Mouse (Mus musculus) left cerebral cortex, postnatal 14 days (tissue): ENCODE measurements around the gene Prss22. TPM values are rescaled to one million over a fixed set of nuclear protein-coding genes. Genes with fewer than 3 reads are reported as not detected.
A peak's percentile ranks its signal among the peaks of the same experiment; 100 is the strongest.

Experiments
- DNase-seq, 2 experiments: peaks; one replicate each; pipeline ENCODE4 v3.0.0; 2021 to 2022; ENCODE audit warnings: low spot score in 2 of 2, mixed read lengths in 1 of 2
- intact Hi-C: fragments of 180-260 bp; cut with DNase I; formaldehyde crosslinking; loops from one replicate; pipeline ENCODE4 v1.15.1; 2025
- long read RNA-seq, 2 experiments: library from polyadenylated mRNA; stranded (forward); transcript quantifications; one replicate each; pipeline ENCODE4 v2.0.0; 2021
- total RNA-seq, 2 experiments: library from RNA; stranded (reverse); gene quantifications; 2 replicates each; pipeline ENCODE4 v1.2.3; 2021

Gene Prss22
- total RNA-seq: 1 to 10 TPM; 1.8 to 2.2 TPM
- long read RNA-seq, experiment 1, partial matches to known transcripts: 4 of 6 reads
- long read RNA-seq, experiment 1, other reads (novel, unspliced or antisense): 2 of 6 reads
- long read RNA-seq, experiment 2, partial matches to known transcripts: 2 of 3 reads
- long read RNA-seq, experiment 2, other reads (novel, unspliced or antisense): 1 of 3 reads

DNA sequence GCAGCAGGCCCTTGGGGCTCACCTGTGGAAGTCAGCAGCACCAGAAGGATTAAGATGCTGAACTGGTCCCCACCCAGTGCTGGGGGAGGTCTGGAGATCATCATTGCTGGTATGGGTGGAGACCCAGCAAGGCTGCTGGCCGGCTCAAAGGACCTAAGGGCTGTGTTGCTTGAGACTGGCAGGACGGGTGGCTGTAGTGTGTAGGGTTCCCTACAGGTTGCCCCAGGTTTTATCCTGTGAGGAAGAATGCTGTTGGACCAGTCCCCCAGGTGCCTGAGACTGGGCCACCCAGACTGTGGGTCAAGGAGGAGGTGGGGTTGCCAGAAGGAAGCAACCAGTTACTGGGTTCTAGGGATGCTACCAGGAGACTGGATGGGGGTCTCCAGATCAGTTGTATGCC is at the start of gene Prss22:
Prss22 (minus strand) TSS at position 200 of the 400 bp plus-strand sequence.
- no peak for DNase-seq
- intact Hi-C loops: no loop called here

GRCm38 (mm10) chr17:24046026-24046425 is 48.1 kb upstream of the Prss22 start:
- DNase-seq: no peak
- intact Hi-C loops: no loop called here

GRCm38 (mm10) chr17:24045608-24046007 is 47.7 kb upstream of the Prss22 start:
- intact Hi-C loops: no loop called here
- no peak for DNase-seq

DNA sequence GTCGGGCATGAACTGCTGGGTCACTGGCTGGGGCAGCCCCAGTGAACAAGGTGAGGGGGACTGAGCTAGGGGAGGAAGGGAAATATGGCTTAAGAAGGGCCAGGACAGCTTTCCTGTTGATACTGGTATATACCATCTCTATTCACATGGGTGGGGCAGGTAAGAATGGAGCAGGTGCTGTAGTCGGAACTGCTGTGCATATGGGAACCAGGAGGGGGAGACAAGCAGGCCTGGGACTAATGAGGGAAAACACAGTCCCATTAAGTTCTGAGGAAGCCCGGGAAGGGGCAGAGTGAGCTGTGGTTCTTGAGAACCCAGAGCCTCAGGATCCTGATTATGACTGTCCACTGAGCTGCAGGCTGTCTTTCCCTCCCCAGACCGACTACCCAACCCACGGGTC is 46.6 kb upstream of the Prss22 start:
- intact Hi-C loops: no loop called here
- DNase-seq: no peak

- intact Hi-C loops: no loop called here
Measured at GRCm38 (mm10) chr17:24037844-24038243, 39.9 kb upstream of the Prss22 start, which contains the start of gene Prss27. Prss27 (plus strand) TSS chr17:24038144.

GRCm38 (mm10) chr17:24037360-24037759 is 39.5 kb upstream of the Prss22 start:
- intact Hi-C loops: no loop called here
- no peak for DNase-seq

More at GRCm38 (mm10) chr17:24037844-24038243, 39.9 kb upstream of the Prss22 start, which contains the start of gene Prss27:
- DNase-seq: no peak

GRCm38 (mm10) chr17:24036954-24037353 is 39.1 kb upstream of the Prss22 start:
- intact Hi-C loops: no loop called here
- DNase-seq: no peak

- intact Hi-C loops: no loop called here
- no peak for DNase-seq
Measured at GRCm38 (mm10) chr17:24035087-24035486, 37.2 kb upstream of the Prss22 start.

- no peak for DNase-seq
- intact Hi-C loops: no loop called here
Measured at GRCm38 (mm10) chr17:24030551-24030950, 32.7 kb upstream of the Prss22 start.

DNA sequence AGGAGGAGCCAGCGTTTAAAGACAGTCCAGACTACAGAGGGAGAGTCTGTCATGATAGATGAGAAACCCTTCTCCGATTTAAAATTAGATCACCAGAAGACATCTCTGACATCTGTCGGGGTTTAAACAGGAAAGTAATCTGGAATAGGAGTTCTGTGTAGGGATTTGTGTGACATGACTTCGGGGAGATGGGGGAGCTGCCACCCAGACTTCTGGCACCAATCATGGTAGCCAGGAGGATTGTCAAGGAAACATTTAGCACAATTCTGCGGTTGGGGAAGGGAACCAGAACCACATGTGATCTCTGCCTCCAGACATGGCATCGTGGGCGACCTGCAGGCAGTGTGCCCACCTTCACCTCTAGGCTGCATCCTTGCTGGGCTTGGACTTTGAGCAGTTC is 31.6 kb upstream of the Prss22 start:
- intact Hi-C loops: no loop called here
- DNase-seq: peak in 1 of 2 experiments; percentile 43

DNA sequence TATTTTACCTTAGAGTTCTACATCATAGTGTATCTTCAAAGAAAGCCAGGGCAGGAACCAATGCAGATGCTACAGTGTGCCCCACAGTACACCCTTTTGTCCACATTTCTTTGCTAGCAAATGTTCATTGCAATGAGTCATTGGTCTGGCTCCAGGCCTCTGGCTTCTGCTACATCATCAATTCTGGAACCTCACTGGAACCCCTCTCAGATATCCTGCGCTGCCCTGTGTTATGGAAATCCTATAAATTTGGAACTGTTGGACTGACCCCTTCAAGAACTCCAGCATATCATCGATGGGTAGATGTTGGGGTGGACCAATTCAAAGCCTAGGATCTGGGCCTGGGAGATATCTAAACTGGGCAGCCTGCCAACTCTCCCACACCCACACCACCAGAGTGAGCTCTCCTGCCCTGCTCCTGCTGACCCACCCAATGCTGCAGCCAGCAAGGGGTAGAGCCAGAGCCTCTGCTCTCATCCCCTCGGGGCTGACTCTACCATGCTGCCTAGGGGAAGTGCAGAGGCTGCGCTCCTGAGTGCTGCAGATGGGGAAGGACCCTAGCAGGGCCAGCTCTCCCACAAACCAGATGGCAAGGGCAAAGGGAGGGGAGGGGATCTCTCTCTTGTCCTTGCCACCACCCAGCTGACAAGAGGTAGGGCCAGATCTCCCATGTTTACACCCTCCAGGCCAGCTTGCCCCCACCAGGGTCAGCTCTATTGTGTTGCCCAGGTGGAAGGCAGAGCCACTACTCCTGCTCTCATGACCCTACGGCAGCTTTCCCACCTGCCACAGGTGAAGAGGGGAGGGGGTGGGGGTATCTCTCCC is 23.7 kb upstream of the Prss22 start:
- DNase-seq: no peak
- intact Hi-C loops: no loop called here

DNA sequence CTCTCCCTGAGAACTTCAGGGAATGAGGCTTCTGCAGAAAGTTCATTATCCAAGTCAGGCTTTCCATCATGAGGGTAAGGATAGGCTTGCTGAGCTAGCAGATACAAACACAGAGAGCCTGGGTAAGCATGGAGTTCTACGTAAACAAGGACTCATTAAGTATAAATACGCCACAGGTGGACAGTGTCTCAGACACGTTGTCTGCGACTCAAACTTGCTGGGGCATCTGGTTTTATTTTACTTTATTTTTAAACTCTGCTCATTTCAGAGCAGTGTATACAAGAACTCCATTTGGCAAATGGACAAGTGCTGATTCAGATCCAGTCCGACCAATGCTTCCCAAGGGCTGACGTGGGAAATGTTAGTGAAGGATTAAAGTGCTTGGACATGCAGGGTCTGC is 22.8 kb upstream of the Prss22 start:
- intact Hi-C loops: no loop called here

GRCm38 (mm10) chr17:24015727-24016126 is 17.8 kb upstream of the Prss22 start:
- peak in 1 of 2 experiments; percentile 31 for DNase-seq
- intact Hi-C loops: no loop called here

More for the DNA sequence above, 22.8 kb upstream of the Prss22 start:
- DNase-seq: no peak

GRCm38 (mm10) chr17:24014433-24014965 is 16.6 kb upstream of the Prss22 start:
- intact Hi-C loops: no loop called here
- DNase-seq: no peak

DNA sequence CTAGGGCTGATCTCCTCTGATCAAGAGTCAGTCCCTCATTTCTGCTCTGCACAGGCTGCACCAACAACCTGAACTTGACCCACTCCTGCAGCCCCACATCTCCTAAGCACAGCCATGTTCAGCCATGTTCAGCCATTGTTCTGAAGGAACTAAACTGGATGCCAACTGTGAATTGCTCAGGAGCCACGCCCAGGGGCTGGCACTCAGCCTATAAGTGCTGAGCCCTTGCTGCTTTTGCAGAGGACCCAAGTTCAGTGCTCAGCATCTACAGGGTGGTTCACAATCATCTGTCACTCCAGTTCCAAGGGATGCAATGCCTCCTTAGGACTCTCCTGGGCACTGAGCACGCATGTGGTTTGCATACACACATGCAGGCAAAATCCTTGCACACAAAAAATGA is 15.0 kb upstream of the Prss22 start:
- DNase-seq: no peak
- intact Hi-C loops: no loop called here

- DNase-seq: peak in 1 of 2 experiments; percentile 19
- intact Hi-C loops: no loop called here
Measured at GRCm38 (mm10) chr17:24009617-24010016, 11.7 kb upstream of the Prss22 start.

GRCm38 (mm10) chr17:24008105-24008504 is 10.2 kb upstream of the Prss22 start:
- intact Hi-C loops: no loop called here
- DNase-seq: no peak

- no peak for DNase-seq
- intact Hi-C loops: no loop called here
Measured at GRCm38 (mm10) chr17:24007391-24007790, 9.5 kb upstream of the Prss22 start.

DNA sequence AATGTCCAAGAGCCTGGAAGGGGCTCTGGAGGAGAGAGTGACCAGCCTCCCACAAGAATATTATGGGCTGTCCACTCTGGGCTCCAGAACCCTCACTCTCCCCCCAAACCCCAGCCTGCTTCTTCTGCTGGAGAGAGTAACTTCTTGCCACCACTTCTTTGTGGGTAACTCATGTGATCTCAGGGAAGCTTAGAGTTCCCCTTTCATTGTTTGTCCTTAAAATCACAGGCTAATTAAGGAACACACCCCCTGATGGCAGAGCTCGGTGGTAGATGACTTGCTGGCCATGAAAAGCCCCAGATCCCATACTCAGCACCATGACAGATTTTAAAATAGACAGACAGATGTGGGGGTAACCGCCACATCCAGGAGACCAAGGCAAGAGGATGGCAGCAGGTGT is 9.0 kb upstream of the Prss22 start:
- DNase-seq: no peak
- intact Hi-C loops: no loop called here

- intact Hi-C loops: no loop called here
- no peak for DNase-seq
Measured at GRCm38 (mm10) chr17:24005049-24005448, 7.1 kb upstream of the Prss22 start.
